Mouse (Mus musculus) stomach, embryonic 15.5 days (tissue): ENCODE data around the gene Kin. TPM values are rescaled to one million over a fixed set of nuclear protein-coding genes. Genes with fewer than 3 reads are reported as not detected.

Experiments used
- polyA plus RNA-seq: library from polyadenylated mRNA; unstranded; fragments of >200 nt; fragmentation: Nextera tagmentation; extraction: Ambion mirVana; gene quantifications from 2 replicates; pipeline ENCODE4 v1.2.1, GENCODE M21; 2015

Gene Kin
- polyA plus RNA-seq, 1 experiment from 2014 or later, result 31.1 TPM

Other genes with a start within 250 kb of the Kin start
- not detected in 2 replicates for gene 4930412O13Rik, start 199.3 kb upstream of the Kin start, polyA plus RNA-seq
- not detected in 2 replicates for gene 9230102O04Rik, start 191.1 kb upstream of the Kin start, polyA plus RNA-seq
- 4.5 and 4.6 TPM in 2 replicates for gene Gata3, start 190.6 kb upstream of the Kin start, polyA plus RNA-seq
- gene Taf3, start 32.0 kb upstream of the Kin start, polyA plus RNA-seq, result 11.0 and 11.6 TPM in 2 replicates
- 585 and 656 TPM in 2 replicates for gene Atp5c1, start 83 bp upstream of the Kin start, polyA plus RNA-seq
- gene Itih2, start 50.8 kb downstream of the Kin start, polyA plus RNA-seq, result 12.7 and 22.9 TPM in 2 replicates
- 17.1 and 19.4 TPM in 2 replicates for gene Itih5, start 73.0 kb downstream of the Kin start, polyA plus RNA-seq